Mouse (Mus musculus): ENCODE data around the gene Naa80. TPM values are rescaled to one million over a fixed set of nuclear protein-coding genes. Genes with fewer than 3 reads are reported as not detected.

Naa80 gene
- polyA plus RNA-seq, 1 experiment from 2014 or later, result 22.3 TPM

GRCm38 (mm10) chr9:107617461-107617860 is 38.8 kb downstream of the Naa80 start:
- H3K4me1 ChIP-seq (replicated peaks; ENCODE audit: control insufficient read depth, insufficient read depth, low read length), result peaks cover 32% of the 10 kb centered on the region

GRCm38 (mm10) chr9:107618098-107618497 is 39.4 kb downstream of the Naa80 start:
- no peak for ATAC-seq (ENCODE audit: low read depth)
- peak overlapping the region; percentile 94 for H3K27ac ChIP-seq (ENCODE audit: low read length)
- no peak overlapping the region for H3K9ac ChIP-seq (ENCODE audit: low read length)
- no peak overlapping the region for H3K4me3 ChIP-seq (ENCODE audit: low read length)
- H3K36me3 ChIP-seq (ENCODE audit: control insufficient read depth, insufficient read depth, low read length), result peaks cover 48% of the 10 kb centered on the region
- H3K4me1 ChIP-seq (replicated peaks; ENCODE audit: control insufficient read depth, insufficient read depth, low read length), result peaks cover 30% of the 10 kb centered on the region
- no peaks in the 10 kb centered on the region for H3K9me3 ChIP-seq (ENCODE audit: control insufficient read depth, low read length)
- no peaks in the 10 kb centered on the region for H3K27me3 ChIP-seq (ENCODE audit: control insufficient read depth, insufficient read depth, low read depth, low read length)
- H3K4me2 ChIP-seq (ENCODE audit: low read depth, low read length), result no peak overlapping the region
- 84% methylated on average over 6 of the region's 6 CpGs for WGBS

More at GRCm38 (mm10) chr9:107617461-107617860, 38.8 kb downstream of the Naa80 start:
- Histone ChIP-seq H3K4me2 (ENCODE audit: low read depth, low read length) (no peak overlapping the region), H3K9ac (ENCODE audit: low read length) (no peak overlapping the region), H3K9me3 (ENCODE audit: control insufficient read depth, low read length) (no peaks in the 10 kb centered on the region), H3K4me3 (ENCODE audit: low read length) (no peak overlapping the region), H3K27me3 (ENCODE audit: control insufficient read depth, insufficient read depth, low read depth, low read length) (no peaks in the 10 kb centered on the region), H3K36me3 (ENCODE audit: control insufficient read depth, insufficient read depth, low read length) (peaks cover 46% of the 10 kb centered on the region), H3K27ac (ENCODE audit: low read length) (no peak overlapping the region)
- WGBS, result 76% methylated on average over 2 of the region's 2 CpGs
- ATAC-seq (ENCODE audit: low read depth), result no peak

GRCm38 (mm10) chr9:107618778-107619545 is 40.3 kb downstream of the Naa80 start:
- whole genome bisulfite sequencing, result 23% methylated on average over 13 of the region's 13 CpGs
- Histone ChIP-seq H3K36me3 (ENCODE audit: control insufficient read depth, insufficient read depth, low read length) (peaks cover 48% of the 10 kb centered on the region), H3K4me2 (ENCODE audit: low read depth, low read length) (0 out of 2 replicates have a peak overlapping the region, but pooled peaks have one; percentile 7), H3K9ac (ENCODE audit: low read length) (peak overlapping the region; percentile 53), H3K4me1 (replicated peaks; ENCODE audit: control insufficient read depth, insufficient read depth, low read length) (peaks cover 30% of the 10 kb centered on the region), H3K27me3 (ENCODE audit: control insufficient read depth, insufficient read depth, low read depth, low read length) (no peaks in the 10 kb centered on the region), H3K27ac (ENCODE audit: low read length) (peak overlapping the region; percentile 94), H3K9me3 (ENCODE audit: control insufficient read depth, low read length) (no peaks in the 10 kb centered on the region), H3K4me3 (ENCODE audit: low read length) (no peak overlapping the region)
- peak; percentile 84 for ATAC-seq (ENCODE audit: low read depth)

GRCm38 (mm10) chr9:107619546-107619879 is 40.8 kb downstream of the Naa80 start:
- no peaks in the 10 kb centered on the region for H3K27me3 ChIP-seq (ENCODE audit: control insufficient read depth, insufficient read depth, low read depth, low read length)
- ATAC-seq (ENCODE audit: low read depth), result no peak
- no peak overlapping the region for H3K4me2 ChIP-seq (ENCODE audit: low read depth, low read length)
- H3K9me3 ChIP-seq (ENCODE audit: control insufficient read depth, low read length), result no peaks in the 10 kb centered on the region
- peak overlapping the region; percentile 94 for H3K27ac ChIP-seq (ENCODE audit: low read length)
- H3K4me1 ChIP-seq (replicated peaks; ENCODE audit: control insufficient read depth, insufficient read depth, low read length), result peaks cover 36% of the 10 kb centered on the region
- no peak overlapping the region for H3K4me3 ChIP-seq (ENCODE audit: low read length)
- peaks cover 46% of the 10 kb centered on the region for H3K36me3 ChIP-seq (ENCODE audit: control insufficient read depth, insufficient read depth, low read length)
- 46% methylated on average over 13 of the region's 13 CpGs for WGBS
- no peak overlapping the region for H3K9ac ChIP-seq (ENCODE audit: low read length)

- ATAC-seq (ENCODE audit: low read depth), result no peak
- Histone ChIP-seq H3K4me1 (replicated peaks; ENCODE audit: control insufficient read depth, insufficient read depth, low read length) (peaks cover 36% of the 10 kb centered on the region), H3K9ac (ENCODE audit: low read length) (no peak overlapping the region), H3K9me3 (ENCODE audit: control insufficient read depth, low read length) (no peaks in the 10 kb centered on the region), H3K27me3 (ENCODE audit: control insufficient read depth, insufficient read depth, low read depth, low read length) (no peaks in the 10 kb centered on the region), H3K27ac (ENCODE audit: low read length) (0 out of 2 replicates have a peak overlapping the region, but pooled peaks have one; percentile 19), H3K4me3 (ENCODE audit: low read length) (no peak overlapping the region), H3K4me2 (ENCODE audit: low read depth, low read length) (no peak overlapping the region), H3K36me3 (ENCODE audit: control insufficient read depth, insufficient read depth, low read length) (peaks cover 35% of the 10 kb centered on the region)
Observed at GRCm38 (mm10) chr9:107620954-107621353, 42.3 kb downstream of the Naa80 start.

- Histone ChIP-seq H3K36me3 (ENCODE audit: control insufficient read depth, insufficient read depth, low read length) (peaks cover 12% of the 10 kb centered on the region), H3K9ac (ENCODE audit: low read length) (no peak overlapping the region), H3K9me3 (ENCODE audit: control insufficient read depth, low read length) (no peaks in the 10 kb centered on the region), H3K4me1 (replicated peaks; ENCODE audit: control insufficient read depth, insufficient read depth, low read length) (peaks cover 51% of the 10 kb centered on the region), H3K27me3 (ENCODE audit: control insufficient read depth, insufficient read depth, low read depth, low read length) (no peaks in the 10 kb centered on the region), H3K4me2 (ENCODE audit: low read depth, low read length) (no peak overlapping the region), H3K4me3 (ENCODE audit: low read length) (no peak overlapping the region), H3K27ac (ENCODE audit: low read length) (peak overlapping the region; percentile 60)
- no peak for ATAC-seq (ENCODE audit: low read depth)
- 68% methylated on average over 5 of the region's 5 CpGs for WGBS
Observed at GRCm38 (mm10) chr9:107624539-107624938, 45.9 kb downstream of the Naa80 start.

GRCm38 (mm10) chr9:107624951-107625350 is 46.3 kb downstream of the Naa80 start:
- Histone ChIP-seq H3K4me3 (ENCODE audit: low read length) (no peak overlapping the region), H3K9ac (ENCODE audit: low read length) (no peak overlapping the region), H3K4me2 (ENCODE audit: low read depth, low read length) (no peak overlapping the region), H3K27ac (ENCODE audit: low read length) (peak overlapping the region; percentile 36), H3K27me3 (ENCODE audit: control insufficient read depth, insufficient read depth, low read depth, low read length) (no peaks in the 10 kb centered on the region), H3K4me1 (replicated peaks; ENCODE audit: control insufficient read depth, insufficient read depth, low read length) (peaks cover 51% of the 10 kb centered on the region), H3K36me3 (ENCODE audit: control insufficient read depth, insufficient read depth, low read length) (peaks cover 8% of the 10 kb centered on the region), H3K9me3 (ENCODE audit: control insufficient read depth, low read length) (no peaks in the 10 kb centered on the region)
- no peak for ATAC-seq (ENCODE audit: low read depth)
- 90% methylated on average over 3 of the region's 3 CpGs for WGBS

GRCm38 (mm10) chr9:107625351-107626128 is 46.9 kb downstream of the Naa80 start:
- 87% methylated on average over 12 of the region's 12 CpGs for WGBS
- no peak overlapping the region for H3K4me3 ChIP-seq (ENCODE audit: low read length)
- no peaks in the 10 kb centered on the region for H3K9me3 ChIP-seq (ENCODE audit: control insufficient read depth, low read length)
- H3K4me1 ChIP-seq (replicated peaks; ENCODE audit: control insufficient read depth, insufficient read depth, low read length), result peaks cover 56% of the 10 kb centered on the region
- no peak overlapping the region for H3K9ac ChIP-seq (ENCODE audit: low read length)
- peak overlapping the region; percentile 36; the same call in 1 of the 2 replicates for H3K27ac ChIP-seq (ENCODE audit: low read length)
- peaks cover 8% of the 10 kb centered on the region for H3K36me3 ChIP-seq (ENCODE audit: control insufficient read depth, insufficient read depth, low read length)
- H3K27me3 ChIP-seq (ENCODE audit: control insufficient read depth, insufficient read depth, low read depth, low read length), result no peaks in the 10 kb centered on the region
- no peak overlapping the region for H3K4me2 ChIP-seq (ENCODE audit: low read depth, low read length)
- no peak for ATAC-seq (ENCODE audit: low read depth)

- Histone ChIP-seq H3K27me3 (ENCODE audit: control insufficient read depth, insufficient read depth, low read depth, low read length) (no peaks in the 10 kb centered on the region), H3K36me3 (ENCODE audit: control insufficient read depth, insufficient read depth, low read length) (peaks cover 10% of the 10 kb centered on the region), H3K4me1 (replicated peaks; ENCODE audit: control insufficient read depth, insufficient read depth, low read length) (peaks cover 58% of the 10 kb centered on the region), H3K4me3 (ENCODE audit: low read length) (no peak overlapping the region), H3K9ac (ENCODE audit: low read length) (peak overlapping the region; percentile 65), H3K4me2 (ENCODE audit: low read depth, low read length) (peak overlapping the region; percentile 40), H3K9me3 (ENCODE audit: control insufficient read depth, low read length) (no peaks in the 10 kb centered on the region), H3K27ac (ENCODE audit: low read length) (peak overlapping the region; percentile 90)
- 41% methylated on average over 15 of the region's 15 CpGs for WGBS
- no peak for ATAC-seq (ENCODE audit: low read depth)
Observed at GRCm38 (mm10) chr9:107626158-107626843, 47.6 kb downstream of the Naa80 start.
